Mouse (Mus musculus): Measurements from ENCODE around the gene Lrrc72.
"Not testable (repeated sequence)": the region's sequence is repeated elsewhere in the genome, so short reads cannot be mapped to it uniquely, and the experiment has no call there.

The Lrrc72 gene

DNA sequence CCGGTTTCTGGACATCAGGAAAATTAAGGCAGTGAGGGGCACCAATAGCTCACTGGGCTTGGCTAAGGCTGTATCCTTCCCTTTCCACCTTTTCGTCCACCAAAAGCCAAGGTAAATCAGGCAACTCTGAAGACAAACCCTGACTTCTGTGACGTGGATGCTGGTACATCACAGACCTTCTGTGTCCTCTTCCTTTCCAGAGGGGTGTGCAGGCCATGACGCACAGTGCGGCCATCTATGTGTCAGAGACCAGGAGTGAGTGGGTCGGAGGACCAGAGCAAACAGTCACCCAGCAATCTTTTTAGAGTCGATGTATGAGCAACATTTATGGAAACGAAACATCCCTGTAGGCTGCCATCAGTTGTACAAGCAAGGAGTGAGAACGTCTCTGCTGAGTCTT is at the start of gene Lrrc72:
TSS of gene Lrrc72 (minus strand) at position 101 of the 400 bp plus-strand sequence.
- no peak for DNase-seq

DNA sequence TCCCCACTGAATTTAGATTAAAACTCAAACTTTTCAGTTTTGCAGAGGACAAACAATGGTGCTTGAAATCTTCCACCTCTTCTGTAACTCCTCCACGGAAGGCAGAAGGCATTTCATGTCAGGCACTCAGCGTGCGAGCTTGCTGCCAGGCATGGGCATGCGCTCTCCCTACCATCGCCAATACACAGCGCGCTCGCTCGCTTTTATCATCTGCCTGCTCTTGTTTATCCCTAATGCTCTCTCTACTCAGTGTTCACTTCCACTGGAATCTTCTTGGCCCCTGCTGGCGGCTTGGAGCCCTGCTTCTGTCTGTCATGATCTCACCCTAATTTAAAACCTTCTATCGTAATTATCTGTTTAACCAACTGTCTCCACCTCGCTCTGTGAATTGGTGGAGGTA is 49.1 kb upstream of the Lrrc72 start:
- no peak for DNase-seq

- DNase-seq, result no peak
These were observed 38.1 kb upstream of the Lrrc72 start for GRCm38 (mm10) chr12:36291346-36291745.

- DNase-seq, result no peak
These were observed 37.3 kb upstream of the Lrrc72 start for GRCm38 (mm10) chr12:36290465-36290864.

GRCm38 (mm10) chr12:36289634-36290033 is 36.4 kb upstream of the Lrrc72 start:
- no peak for DNase-seq

DNA sequence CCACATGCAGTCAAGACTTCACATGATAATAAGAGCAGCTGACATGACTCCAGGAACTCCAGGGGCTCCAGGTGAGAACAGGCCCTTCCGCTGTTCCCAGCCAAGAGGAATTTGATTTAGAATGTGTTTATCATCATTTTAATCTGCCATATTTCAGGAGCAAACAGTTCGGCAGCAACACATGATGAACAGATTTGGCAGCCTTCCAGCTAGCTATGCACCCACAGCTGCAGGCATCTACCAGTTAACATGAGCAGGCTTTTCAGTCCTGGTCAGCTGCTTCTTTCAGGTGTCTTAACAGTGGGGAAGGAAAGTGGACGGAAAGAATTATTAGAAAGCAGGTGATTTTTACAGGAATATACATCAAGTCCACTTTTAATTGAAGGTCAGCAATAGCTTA is 21.6 kb upstream of the Lrrc72 start:
- no peak for DNase-seq

DNA sequence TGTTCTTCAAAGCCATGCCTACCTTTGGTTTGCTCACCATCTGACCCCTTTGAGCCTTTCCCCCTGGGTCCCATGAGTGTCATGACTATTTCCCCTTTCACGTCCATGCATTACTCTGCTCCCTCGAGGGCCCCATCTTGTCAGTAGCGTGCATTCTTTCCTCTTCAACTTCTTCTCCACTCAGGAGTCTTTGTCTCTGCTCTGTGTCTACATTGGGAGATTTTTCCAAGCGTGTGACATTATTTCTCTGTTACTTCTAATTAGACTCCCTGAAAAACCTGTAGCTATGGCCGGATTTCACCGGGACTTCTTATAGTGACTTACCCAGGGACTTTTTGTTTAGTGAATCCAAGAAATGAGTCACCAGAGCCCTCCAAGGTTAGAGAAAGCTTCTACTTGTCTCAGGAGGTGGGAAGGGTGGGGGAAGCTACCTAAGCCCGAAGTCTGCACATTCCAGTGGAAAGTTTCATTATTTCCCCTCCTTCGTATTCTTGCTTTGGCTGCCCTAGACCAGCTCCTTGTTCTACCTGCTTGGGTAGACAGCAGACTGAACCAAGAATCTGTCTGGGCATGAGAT is 14.6 kb upstream of the Lrrc72 start:
- no peak for DNase-seq

- DNase-seq, result no peak
These were observed 9.0 kb upstream of the Lrrc72 start for GRCm38 (mm10) chr12:36262116-36262721.

DNA sequence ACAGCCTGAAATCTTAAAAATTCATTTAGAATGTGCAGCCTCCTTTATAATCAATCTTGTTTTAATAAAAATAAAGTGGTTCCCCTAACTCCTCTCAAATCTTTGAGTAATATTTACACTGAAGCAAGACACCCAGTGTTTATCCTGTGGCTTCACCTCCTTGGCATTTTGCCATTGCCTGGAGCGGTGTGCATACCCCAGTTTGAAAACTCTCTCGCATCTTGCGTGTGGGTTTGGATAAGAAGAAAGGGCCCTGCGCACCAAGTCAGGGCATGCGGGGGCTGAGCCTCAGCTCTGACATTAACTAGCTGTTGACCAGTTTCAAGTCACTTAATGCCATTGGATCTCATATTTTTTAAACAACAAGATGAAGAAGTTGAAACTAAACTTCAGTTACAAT is 2.2 kb upstream of the Lrrc72 start:
- peak in 1 of 2 experiments; percentile 4 for DNase-seq

- no peak for DNase-seq
These were observed 12.0 kb downstream of the Lrrc72 start for GRCm38 (mm10) chr12:36241171-36241570.

DNA sequence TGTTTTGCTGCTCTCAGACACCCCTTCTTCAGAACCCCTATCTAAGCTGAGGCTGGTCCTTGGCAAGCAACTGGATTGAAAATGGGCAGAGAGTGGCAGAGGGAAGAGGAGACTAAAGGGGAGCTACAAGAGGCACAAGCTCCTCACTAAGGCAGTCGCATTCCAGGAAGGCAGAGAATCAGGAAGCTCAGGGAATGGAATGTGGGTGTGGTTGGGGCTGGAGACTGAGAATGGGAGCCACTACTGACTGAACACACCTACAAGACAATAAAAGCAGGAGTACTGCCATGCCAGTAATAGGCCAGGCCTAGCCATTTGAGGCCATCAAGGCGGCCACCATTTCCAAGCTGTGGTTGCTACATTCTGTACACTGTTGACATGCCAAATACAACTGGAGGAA is 21.8 kb downstream of the Lrrc72 start:
- DNase-seq, result no peak

DNA sequence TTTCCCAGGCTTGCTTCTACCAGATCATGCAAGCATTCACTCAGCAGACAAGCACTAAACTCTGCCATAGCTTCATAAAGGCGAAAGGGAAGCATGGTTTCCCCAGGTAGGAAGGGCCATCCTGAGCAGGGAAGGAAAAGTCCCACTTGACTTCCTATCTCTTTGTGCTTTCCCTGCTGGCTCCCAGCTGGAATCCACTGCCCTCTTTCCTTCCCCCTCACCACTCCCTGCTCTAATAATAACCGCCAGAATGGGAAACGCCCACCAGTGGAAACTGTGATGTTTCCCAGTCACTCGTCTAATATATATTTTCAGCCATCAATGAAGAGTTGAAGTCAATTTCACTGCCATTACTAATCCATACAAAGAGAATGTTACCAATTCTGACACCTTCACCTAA is 28.8 kb downstream of the Lrrc72 start:
- no peak for DNase-seq

- no peak for DNase-seq
These were observed 36.3 kb downstream of the Lrrc72 start for GRCm38 (mm10) chr12:36216905-36217304.

DNA sequence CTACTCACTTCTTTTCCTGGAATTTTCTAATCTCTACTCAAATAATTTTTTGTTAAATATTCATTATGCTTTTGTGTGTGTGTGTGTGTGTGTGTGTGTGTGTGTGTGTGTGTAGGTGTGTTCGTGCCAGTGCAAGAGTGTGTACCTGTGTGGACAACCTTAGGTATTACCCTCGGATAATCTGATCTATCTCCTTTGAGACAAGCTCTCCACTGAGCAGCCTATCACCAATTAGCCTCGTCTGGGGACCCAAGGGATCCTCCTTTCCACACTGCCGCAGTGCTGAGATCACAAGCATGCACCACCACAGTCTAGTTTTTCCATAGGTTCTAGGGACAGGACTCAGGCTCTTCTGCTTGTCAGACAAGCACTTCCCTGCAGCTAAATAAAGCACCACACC is 37.0 kb downstream of the Lrrc72 start:
- no peak for DNase-seq

DNA sequence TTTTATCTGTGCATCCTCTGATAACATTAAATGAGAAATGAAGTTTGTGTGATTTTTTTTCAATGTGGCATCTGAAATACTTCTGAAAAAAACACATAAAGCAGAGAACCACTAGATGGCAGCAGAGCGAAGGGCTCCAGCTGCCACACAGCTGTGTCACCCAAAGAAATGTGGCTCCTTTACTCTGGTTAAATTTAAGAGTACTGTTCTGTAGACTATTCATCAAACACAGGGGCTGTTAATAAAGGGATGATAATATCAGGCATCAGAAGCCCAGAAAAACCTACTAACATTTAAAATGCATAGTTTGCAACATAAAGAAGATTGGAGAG is 38.1 kb downstream of the Lrrc72 start:
- peak; percentile 47 to 66 for DNase-seq

- DNase-seq, result no peak
These were observed 38.6 kb downstream of the Lrrc72 start for GRCm38 (mm10) chr12:36214389-36215148.

DNA sequence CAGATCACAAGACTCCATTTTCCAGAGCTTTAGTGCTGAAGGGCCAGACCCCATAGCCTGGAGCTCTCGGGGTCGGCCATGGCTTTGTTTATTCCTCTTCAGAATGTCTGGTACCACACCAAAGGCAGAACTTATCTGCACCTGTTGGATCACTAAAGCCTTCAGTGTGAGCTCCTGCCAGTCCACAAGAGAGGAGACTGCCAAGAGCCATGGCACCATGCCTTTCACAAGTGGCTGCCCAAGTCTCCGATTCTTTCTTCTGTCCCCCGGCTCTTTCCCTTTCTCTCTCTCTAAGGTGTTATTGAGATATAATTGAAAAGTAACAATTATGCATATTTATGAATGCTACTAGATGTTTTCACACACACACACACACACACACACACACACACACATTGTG is 43.1 kb downstream of the Lrrc72 start:
- no peak for DNase-seq

DNA sequence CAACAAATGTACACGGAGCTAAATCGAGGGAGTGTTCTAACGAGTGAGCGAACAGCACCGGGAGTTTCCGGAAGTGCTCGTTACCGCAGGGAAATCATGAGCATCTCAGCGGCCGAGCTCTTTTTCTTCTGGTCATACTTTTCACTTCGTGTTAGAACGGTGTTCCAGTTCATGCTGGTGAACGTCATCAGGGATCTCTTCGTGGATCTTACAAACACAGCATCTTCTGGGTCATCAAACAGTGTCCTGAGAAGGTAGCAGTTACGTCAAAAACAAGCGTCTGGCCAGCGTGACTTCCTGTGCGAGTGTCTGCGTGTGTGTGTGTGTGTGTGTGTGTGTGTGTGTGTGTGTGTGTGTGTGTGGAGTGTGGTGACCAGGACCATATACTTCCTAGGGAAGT is 44.7 kb downstream of the Lrrc72 start:
- DNase-seq, result no peak

DNA sequence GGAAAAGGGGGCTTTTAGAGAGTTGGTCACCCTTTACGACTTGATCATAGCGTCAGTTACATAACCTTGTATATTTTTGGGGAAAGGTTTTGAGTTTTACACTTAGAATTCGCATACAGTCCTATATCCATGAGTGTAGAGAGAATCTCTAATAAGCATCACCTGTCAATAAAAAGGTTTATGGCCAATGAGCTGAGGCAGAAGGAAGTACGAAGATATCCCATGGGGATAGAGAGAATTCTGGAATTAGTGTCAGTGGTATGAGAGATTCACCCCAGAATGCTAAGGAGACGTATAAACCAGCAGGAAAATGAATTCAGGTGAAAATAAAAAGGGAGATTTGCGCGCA is 45.4 kb downstream of the Lrrc72 start:
- no peak for DNase-seq

- DNase-seq, result peak; percentile 70 to 81
These were observed 46.0 kb downstream of the Lrrc72 start for GRCm38 (mm10) chr12:36207072-36207799.

DNA sequence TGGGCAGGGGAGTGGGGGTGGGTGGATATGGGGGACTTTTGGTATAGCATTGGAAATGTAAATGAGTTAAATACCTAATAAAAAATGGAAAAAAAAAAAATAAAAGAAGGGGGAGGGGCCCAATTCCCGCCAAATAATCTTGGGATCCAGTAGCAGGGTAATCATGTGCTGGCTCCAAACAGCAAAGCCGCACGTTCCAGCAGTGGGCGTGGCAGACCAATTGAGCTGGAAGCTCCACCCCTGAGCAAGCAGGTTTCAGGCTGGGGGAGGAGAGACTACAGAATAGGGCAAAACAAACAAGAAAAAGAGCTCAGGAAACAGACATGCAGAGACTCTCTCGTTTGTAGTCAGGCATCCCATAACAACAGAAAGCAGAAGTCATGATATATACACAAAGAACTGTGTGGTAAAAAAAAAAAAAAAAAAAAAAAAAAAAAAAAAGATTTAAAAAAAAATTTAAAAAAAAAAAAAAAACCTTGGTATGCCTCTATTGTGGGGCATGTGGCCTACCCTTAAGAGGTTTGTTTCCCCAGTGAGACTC is 47.5 kb downstream of the Lrrc72 start:
- not testable (repeated sequence) for DNase-seq

DNA sequence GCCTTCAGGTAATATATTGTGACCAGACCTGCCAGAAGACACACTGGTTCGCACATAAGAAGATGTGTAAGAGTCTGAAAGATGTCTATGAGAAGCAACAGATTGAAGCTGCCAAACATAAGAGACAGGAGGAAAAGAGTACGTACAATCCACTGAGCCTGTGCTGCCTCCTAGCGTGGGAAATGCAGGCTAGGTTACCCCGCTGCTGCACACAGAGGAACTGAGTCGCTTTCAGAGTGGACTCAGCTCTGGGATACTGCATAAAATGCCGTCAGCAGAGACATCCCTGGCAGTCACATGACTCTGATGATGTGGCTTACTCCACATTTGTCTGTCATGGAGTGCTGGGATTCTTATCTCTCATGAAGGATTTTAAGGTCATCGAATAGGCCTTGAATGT is 58.2 kb downstream of the Lrrc72 start:
- DNase-seq, result no peak

- no peak for DNase-seq
These were observed 62.9 kb downstream of the Lrrc72 start for GRCm38 (mm10) chr12:36190343-36190742.

GRCm38 (mm10) chr12:36189610-36190009 is 63.6 kb downstream of the Lrrc72 start:
- no peak for DNase-seq
